Mouse (Mus musculus) spleen, adult 2 months (tissue): ENCODE results near the gene Zfhx3.

Experiments used
- CTCF ChIP-seq: fragments of 200-500 bp; IDR thresholded peaks from 2 replicates; pipeline ENCODE4 v1.5.1; 2011; ENCODE audit warnings: mild to moderate bottlenecking, inconsistent platforms; ENCODE audit not compliant: insufficient read depth, insufficient read length, insufficient replicate concordance; ENCODE audit errors: extremely low read depth
- POLR2A ChIP-seq: fragments of 200-500 bp; IDR thresholded peaks from 2 replicates; pipeline ENCODE4 v1.6.1; 2011; ENCODE audit warnings: low read depth, low read length, inconsistent platforms

- TF ChIP-seq POLR2A (no peak), CTCF (no peak)
Measured at GRCm38 (mm10) chr8:108609114-108609513, 666.7 kb downstream of the Zfhx3 start.
